Mouse (Mus musculus) MEL (cell line): ENCODE measurements at regions not wholly inside any gene's neighbourhood (a gene's known extent, or its start where the extent isn't known, plus 50 kb on each side); places are given as distances from the start of the nearest gene placed in this dataset.

ENCODE experiments used
- DNase-seq: peaks from one replicate; pipeline ENCODE4 v3.0.0; 2011; ENCODE audit warnings: low read depth, low spot score
- H3K27ac ChIP-seq: 2 replicates; pipeline ENCODE4 v1.5.1; 2012; ENCODE audit warnings: low read depth, mild to moderate bottlenecking, control low read depth, low read length, moderate library complexity; ENCODE audit not compliant: control insufficient read depth
- H3K27me3 ChIP-seq, 2 experiments: fragments of 150-350 bp in 1 of 2; sonication (generic) in 1 of 2; 2 replicates each; pipeline ENCODE4 v1.6.1; 2012; ENCODE audit warnings: low read length in 2 of 2, mild to moderate bottlenecking in 2 of 2, improper control_type of control experiment in 1 of 2, moderate library complexity in 1 of 2; ENCODE audit not compliant: insufficient read depth in 2 of 2, control insufficient read depth in 1 of 2
- H3K36me3 ChIP-seq, 2 experiments: 2 replicates each; pipeline ENCODE4 v1.6.1; 2012 to 2014; ENCODE audit warnings: low read length in 2 of 2, improper control_type of control experiment in 1 of 2, inconsistent platforms in 1 of 2, mild to moderate bottlenecking in 1 of 2; ENCODE audit not compliant: insufficient read depth in 2 of 2, control insufficient read depth in 1 of 2
- H3K4me1 ChIP-seq, 2 experiments: fragments of 150-350 bp in 1 of 2; sonication (generic) in 1 of 2; 2 replicates each; pipeline ENCODE4 v1.6.1; 2012; ENCODE audit warnings: low read length in 2 of 2, improper control_type of control experiment in 1 of 2, mild to moderate bottlenecking in 1 of 2; ENCODE audit not compliant: insufficient read depth in 2 of 2, control insufficient read depth in 1 of 2
- H3K4me3 ChIP-seq, 2 experiments: fragments of 150-350 bp in 1 of 2; sonication (generic) in 1 of 2; 2 replicates each; pipeline ENCODE4 v1.5.1; 2012; ENCODE audit warnings: low read depth in 2 of 2, low read length in 2 of 2, mild to moderate bottlenecking in 2 of 2, moderate library complexity in 2 of 2, control low read depth in 1 of 2, improper control_type of control experiment in 1 of 2; ENCODE audit not compliant: control insufficient read depth in 1 of 2, insufficient read depth in 1 of 2
- H3K79me2 ChIP-seq: 2 replicates; pipeline ENCODE4 v1.6.1; 2012; ENCODE audit warnings: mild to moderate bottlenecking, low read length, moderate library complexity; ENCODE audit not compliant: control insufficient read depth, poor library complexity, insufficient read depth
- H3K9ac ChIP-seq: 2 replicates; pipeline ENCODE4 v1.6.1; 2012; ENCODE audit warnings: low read depth, mild to moderate bottlenecking, control low read depth, low read length, moderate library complexity; ENCODE audit not compliant: control insufficient read depth, poor library complexity, severe bottlenecking
- H3K9me3 ChIP-seq: fragments of 150-350 bp; sonication (generic); replicated peaks from 2 replicates; pipeline ENCODE4 v1.6.1; 2012; ENCODE audit warnings: mild to moderate bottlenecking, low read length, improper control_type of control experiment, moderate library complexity; ENCODE audit not compliant: insufficient read depth
- BHLHE40 ChIP-seq: IDR thresholded peaks from 2 replicates; pipeline ENCODE4 v1.6.1; 2012; ENCODE audit warnings: low read depth, mild to moderate bottlenecking, inconsistent platforms, low read length, improper control_type of control experiment, borderline replicate concordance
- CHD2 ChIP-seq: IDR thresholded peaks from 2 replicates; pipeline ENCODE4 v1.6.1; 2011; ENCODE audit warnings: low read length, improper control_type of control experiment
- CTCF ChIP-seq, 3 experiments: IDR thresholded peaks in 2 of 3; conservative IDR thresholded peaks in 1 of 3; 2 replicates each; pipeline ENCODE4 v1.5.1; 2011 to 2012; ENCODE audit warnings: low read length in 3 of 3, low read depth in 2 of 3, mild to moderate bottlenecking in 2 of 3, improper control_type of control experiment in 1 of 3, inconsistent platforms in 1 of 3, mixed read lengths in 1 of 3, moderate library complexity in 1 of 3; ENCODE audit not compliant: control insufficient read depth in 1 of 3, insufficient read depth in 1 of 3, poor library complexity in 1 of 3, severe bottlenecking in 1 of 3
- EP300 ChIP-seq, 2 experiments: IDR thresholded peaks; 2 replicates each; pipeline ENCODE4 v1.6.1; 2011; ENCODE audit warnings: improper control_type of control experiment in 2 of 2, low read length in 2 of 2, low read depth in 1 of 2, mild to moderate bottlenecking in 1 of 2
- ETS1 ChIP-seq: IDR thresholded peaks from 2 replicates; pipeline ENCODE4 v1.6.1; 2012; ENCODE audit warnings: low read depth, mild to moderate bottlenecking, inconsistent platforms, low read length, improper control_type of control experiment, moderate library complexity
- GABPA ChIP-seq: IDR thresholded peaks from 2 replicates; pipeline ENCODE4 v1.6.1; 2012; ENCODE audit warnings: low read depth, mild to moderate bottlenecking, inconsistent platforms, low read length, improper control_type of control experiment, moderate library complexity
- JUND ChIP-seq: IDR thresholded peaks from 2 replicates; pipeline ENCODE4 v1.6.1; 2011; ENCODE audit warnings: low read depth, mild to moderate bottlenecking, improper control_type of control experiment, low read length
- MAX ChIP-seq: IDR thresholded peaks from 2 replicates; pipeline ENCODE4 v1.6.1; 2011; ENCODE audit warnings: low read length, improper control_type of control experiment
- MAZ ChIP-seq: IDR thresholded peaks from 2 replicates; pipeline ENCODE4 v1.6.1; 2012; ENCODE audit warnings: low read depth, mild to moderate bottlenecking, inconsistent platforms, low read length, improper control_type of control experiment
- MEF2A ChIP-seq: IDR thresholded peaks from 2 replicates; pipeline ENCODE4 v1.6.1; 2014; ENCODE audit warnings: low read depth, mild to moderate bottlenecking, inconsistent platforms, low read length, improper control_type of control experiment; ENCODE audit not compliant: poor library complexity, insufficient replicate concordance, severe bottlenecking; ENCODE audit errors: extremely low read depth
- NELFE ChIP-seq: IDR thresholded peaks from 2 replicates; pipeline ENCODE4 v1.6.1; 2011; ENCODE audit warnings: low read depth, low read length, improper control_type of control experiment
- NRF1 ChIP-seq: IDR thresholded peaks from 2 replicates; pipeline ENCODE4 v1.6.1; 2014; ENCODE audit warnings: low read depth, mild to moderate bottlenecking, inconsistent platforms, low read length, improper control_type of control experiment, moderate library complexity; ENCODE audit not compliant: poor library complexity, insufficient read depth, severe bottlenecking
- POLR2A ChIP-seq, 2 experiments: IDR thresholded peaks; 2 replicates each; pipeline ENCODE4 v1.6.1; 2011 to 2012; ENCODE audit warnings: low read length in 2 of 2, mild to moderate bottlenecking in 2 of 2, control low read depth in 1 of 2, improper control_type of control experiment in 1 of 2, low read depth in 1 of 2, moderate library complexity in 1 of 2; ENCODE audit not compliant: control insufficient read depth in 1 of 2, insufficient read depth in 1 of 2, poor library complexity in 1 of 2
- POLR2AphosphoS2 ChIP-seq: IDR thresholded peaks from 2 replicates; pipeline ENCODE4 v1.6.1; 2011; ENCODE audit warnings: low read length, improper control_type of control experiment
- POLR2AphosphoS5 ChIP-seq: IDR thresholded peaks from 2 replicates; pipeline ENCODE4 v1.6.1; 2012; ENCODE audit warnings: low read depth, borderline replicate concordance, mild to moderate bottlenecking, inconsistent platforms, low read length, moderate library complexity, mixed read lengths
- RAD21 ChIP-seq: IDR thresholded peaks from 2 replicates; pipeline ENCODE4 v1.6.1; 2011; ENCODE audit warnings: mild to moderate bottlenecking, low read depth, low read length, improper control_type of control experiment
- SIN3A ChIP-seq: IDR thresholded peaks from 2 replicates; pipeline ENCODE4 v1.6.1; 2012; ENCODE audit warnings: low read length, improper control_type of control experiment, inconsistent platforms
- SMC3 ChIP-seq: IDR thresholded peaks from 2 replicates; pipeline ENCODE4 v1.6.1; 2011; ENCODE audit warnings: low read depth, low read length, improper control_type of control experiment
- TAL1 ChIP-seq: IDR thresholded peaks from 2 replicates; pipeline ENCODE4 v1.6.1; 2012; ENCODE audit warnings: mild to moderate bottlenecking, inconsistent platforms, low read length, moderate library complexity, mixed read lengths
- TCF12 ChIP-seq: IDR thresholded peaks from 2 replicates; pipeline ENCODE4 v1.6.1; 2014; ENCODE audit warnings: low read depth, mild to moderate bottlenecking, inconsistent platforms, low read length, improper control_type of control experiment, moderate library complexity
- USF1 ChIP-seq: IDR thresholded peaks from 2 replicates; pipeline ENCODE4 v1.6.1; 2014; ENCODE audit warnings: low read depth, mild to moderate bottlenecking, inconsistent platforms, low read length, improper control_type of control experiment, moderate library complexity
- USF2 ChIP-seq, 2 experiments: IDR thresholded peaks; 2 replicates each; pipeline ENCODE4 v1.6.1; 2011 to 2012; ENCODE audit warnings: improper control_type of control experiment in 2 of 2, low read length in 2 of 2, borderline replicate concordance in 1 of 2, inconsistent platforms in 1 of 2, low read depth in 1 of 2, mild to moderate bottlenecking in 1 of 2; ENCODE audit not compliant: insufficient read depth in 1 of 2
- ZC3H11A ChIP-seq: IDR thresholded peaks from 2 replicates; pipeline ENCODE4 v1.6.1; 2012; ENCODE audit warnings: low read depth, mild to moderate bottlenecking, inconsistent platforms, low read length, improper control_type of control experiment
- ZKSCAN1 ChIP-seq: IDR thresholded peaks from 2 replicates; pipeline ENCODE4 v1.6.1; 2012; ENCODE audit warnings: low read depth, mild to moderate bottlenecking, inconsistent platforms, low read length, improper control_type of control experiment, moderate library complexity
- ZMIZ1 ChIP-seq: IDR thresholded peaks from 2 replicates; pipeline ENCODE4 v1.6.1; 2012; ENCODE audit warnings: low read depth, mild to moderate bottlenecking, inconsistent platforms, low read length, improper control_type of control experiment, moderate library complexity

DNA sequence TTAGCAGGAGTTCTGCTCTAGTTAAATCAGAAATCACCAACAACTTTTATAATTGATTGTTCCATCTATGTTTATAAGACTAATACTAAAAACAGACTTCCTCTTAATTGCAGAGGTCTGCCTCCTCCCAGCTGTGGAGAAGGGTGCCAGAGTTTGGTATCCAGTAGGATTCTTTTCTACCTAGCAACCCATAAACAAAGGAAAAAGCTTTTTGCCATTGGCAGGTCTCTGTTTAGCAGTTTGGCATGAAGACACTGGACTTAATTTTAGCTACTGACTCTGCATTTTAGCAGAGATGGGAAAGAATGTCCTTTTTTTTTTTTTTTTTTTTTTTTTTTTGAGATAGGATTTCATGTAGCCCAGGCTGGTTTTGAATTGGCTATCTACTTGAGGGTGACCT is 1628.4 kb downstream of the A830018L16Rik start:
- Histone ChIP-seq H3K4me1 (no peaks in the 10 kb centered on the region), H3K9ac (no peak overlapping the region), H3K4me3 (no peak overlapping the region), H3K36me3 (no peaks in the 10 kb centered on the region), H3K27me3 (0 out of 4 replicates have a peak, but pooled peaks cover 0 to 1% of the 10 kb centered on the region in 2 experiments), H3K9me3 (no peaks in the 10 kb centered on the region), H3K27ac (no peak overlapping the region), H3K79me2 (no peaks in the 10 kb centered on the region)
- no peak for DNase-seq
- TF ChIP-seq RAD21 = no peak
- TF ChIP-seq MAZ = no peak
- TF ChIP-seq ZMIZ1 = no peak
- no peak for TF ChIP-seq USF2 (IDR thresholded peaks at IDR 0.05; ENCODE audit: borderline replicate concordance in 1 of 2, insufficient read depth in 1 of 2, low read depth in 1 of 2, low read length in 2 of 2)
- no peak for TF ChIP-seq NELFE
- TF ChIP-seq MAX = no peak
- no peak for TF ChIP-seq POLR2AphosphoS2
- no peak for TF ChIP-seq TAL1
- TF ChIP-seq, all 39 proteins: peak for 0

DNA sequence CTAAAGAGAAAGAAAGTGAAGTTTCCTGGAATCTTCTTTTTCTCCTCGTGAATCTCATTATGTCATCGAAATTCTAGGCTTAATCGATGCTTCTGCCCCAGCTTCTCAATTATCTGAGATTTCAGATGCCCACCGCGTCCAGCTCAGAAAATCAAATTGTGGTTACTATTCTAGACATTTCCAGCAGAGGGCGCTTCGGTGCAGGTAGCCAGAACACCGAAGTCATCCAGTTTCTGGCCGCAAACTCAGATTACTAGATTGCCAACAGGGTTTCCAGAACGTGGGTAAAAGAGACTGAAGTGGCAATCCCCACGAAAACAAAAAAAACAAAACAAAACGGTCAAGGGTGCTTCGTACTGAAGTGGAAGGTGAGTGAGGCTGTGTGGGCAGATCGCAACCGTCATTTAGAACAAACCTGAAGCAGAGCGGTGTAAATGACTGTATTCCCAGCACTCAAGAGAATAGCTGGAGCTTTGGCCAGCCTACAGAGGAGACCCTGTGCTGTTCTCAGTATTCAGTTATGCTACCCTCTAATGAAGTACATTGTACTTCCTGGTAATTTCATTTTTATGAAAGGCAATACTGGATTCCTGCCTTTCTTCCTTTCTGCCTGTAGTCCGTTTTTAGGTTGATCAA is 1636.4 kb downstream of the A830018L16Rik start:
- Histone ChIP-seq H3K36me3 (0 out of 4 replicates have a peak, but pooled peaks cover 0 to 2% of the 10 kb centered on the region in 2 experiments), H3K27me3 (no peaks in the 10 kb centered on the region), H3K4me3 (peak overlapping the region; percentile 58 to 60), H3K79me2 (no peaks in the 10 kb centered on the region), H3K9ac (no peak overlapping the region), H3K4me1 (0 out of 4 replicates have a peak, but pooled peaks cover 0 to 5% of the 10 kb centered on the region in 2 experiments), H3K27ac (no peak overlapping the region), H3K9me3 (no peaks in the 10 kb centered on the region)
- DNase-seq = peak; percentile 68
- TF ChIP-seq POLR2A (IDR thresholded peaks at IDR 0.05; ENCODE audit: control insufficient read depth in 1 of 2, insufficient read depth in 1 of 2, low read depth in 1 of 2, low read length in 2 of 2, poor library complexity in 1 of 2) (no peak), NRF1 (no peak), ZKSCAN1 (no peak), SMC3 (peak; percentile 69), EP300 (IDR thresholded peaks at IDR 0.05; ENCODE audit: low read depth in 1 of 2, low read length in 2 of 2) (no peak), MAZ (no peak), USF1 (no peak), POLR2AphosphoS5 (no peak), SIN3A (no peak), RAD21 (peak; percentile 68), CHD2 (no peak), JUND (no peak), MEF2A (no peak), ZMIZ1 (no peak), GABPA (no peak), ETS1 (no peak), CTCF (IDR thresholded peaks at IDR 0.05 in 2 of 3, conservative IDR thresholded peaks at IDR 0.05 in 1 of 3; ENCODE audit: control insufficient read depth in 1 of 3, insufficient read depth in 1 of 3, low read depth in 2 of 3, low read length in 3 of 3, poor library complexity in 1 of 3, severe bottlenecking in 1 of 3) (peak; percentile 50 to 74 (median 74)), ZC3H11A (peak; percentile 48), TCF12 (0 out of 2 replicates have a peak, but pooled peaks have one; percentile 7), BHLHE40 (no peak)
